Mouse (Mus musculus): ENCODE measurements at regions not wholly inside any gene's neighbourhood (a gene's known extent, or its start where the extent isn't known, plus 50 kb on each side); places are given as distances from the start of the nearest gene placed in this dataset.

- TF ChIP-seq CTCF (IDR thresholded peaks at IDR 0.05; ENCODE audit: low read depth, low read length) (no peak), POLR2A (IDR thresholded peaks at IDR 0.05; ENCODE audit: insufficient read depth, low read length) (no peak), EP300 (IDR thresholded peaks at IDR 0.05; ENCODE audit: insufficient read depth, low read depth, low read length) (no peak)
Observed at GRCm38 (mm10) chr13:74955876-74956275, 133.8 kb upstream of the Pcsk1 start.

Data from ES-Bruce4 (cell line).